Mouse (Mus musculus) erythroblast, embryonic 14.5 days (primary cell): ENCODE data around the gene Slc24a3. TPM values are rescaled to one million over a fixed set of nuclear protein-coding genes. Genes with fewer than 3 reads are reported as not detected.

Source experiments
- H3K27me3 ChIP-seq: 2 replicates; pipeline ENCODE4 v1.6.1; 2012; ENCODE audit warnings: inconsistent platforms; ENCODE audit not compliant: control insufficient read depth
- H3K36me3 ChIP-seq: 2 replicates; pipeline ENCODE4 v1.6.1; 2012; ENCODE audit warnings: mild to moderate bottlenecking, inconsistent platforms; ENCODE audit not compliant: control insufficient read depth
- H3K4me1 ChIP-seq: 2 replicates; pipeline ENCODE4 v1.6.1; 2012; ENCODE audit warnings: inconsistent platforms; ENCODE audit not compliant: control insufficient read depth
- H3K4me3 ChIP-seq: replicated peaks from 2 replicates; pipeline ENCODE3; 2012; ENCODE audit warnings: moderate library complexity, mild to moderate bottlenecking, inconsistent platforms
- H3K9me3 ChIP-seq: 2 replicates; pipeline ENCODE4 v1.6.1; 2012; ENCODE audit warnings: low read length, inconsistent platforms, mixed read lengths; ENCODE audit not compliant: control insufficient read depth
- GATA1 ChIP-seq: IDR thresholded peaks from 2 replicates; pipeline ENCODE4 v1.6.1; 2012; ENCODE audit warnings: low read length, inconsistent platforms, mixed read lengths
- TAL1 ChIP-seq: IDR thresholded peaks from 3 replicates; pipeline ENCODE4 v1.6.1; 2012; ENCODE audit warnings: low read length, inconsistent platforms, mixed read lengths
- polyA plus RNA-seq: library from polyadenylated mRNA; stranded (reverse); fragments of >175 nt; gene quantifications from 2 replicates; pipeline ENCODE4 v1.2.3, GENCODE M21; 2012

The Slc24a3 gene
- polyA plus RNA-seq, 1 experiment = 0.02 TPM

- peaks cover 4% of the 10 kb centered on the region for H3K27me3 ChIP-seq
- H3K9me3 ChIP-seq = peaks cover 3% of the 10 kb centered on the region; the same call in 1 of the 2 replicates
- no peak overlapping the region for H3K4me3 ChIP-seq
Observed at GRCm38 (mm10) chr2:145680762-145681161, 513.2 kb downstream of the Slc24a3 start.

GRCm38 (mm10) chr2:145681626-145682025 is 514.1 kb downstream of the Slc24a3 start:
- no peak overlapping the region for H3K4me3 ChIP-seq
- no peaks in the 10 kb centered on the region for H3K36me3 ChIP-seq
- H3K27me3 ChIP-seq = no peaks in the 10 kb centered on the region
- H3K4me1 ChIP-seq = no peaks in the 10 kb centered on the region
- TF ChIP-seq TAL1 (no peak), GATA1 (no peak)
- H3K9me3 ChIP-seq = peaks cover 3% of the 10 kb centered on the region; the same call in 1 of the 2 replicates

More at GRCm38 (mm10) chr2:145680762-145681161, 513.2 kb downstream of the Slc24a3 start:
- TF ChIP-seq GATA1 = no peak
- no peak for TF ChIP-seq TAL1
- no peaks in the 10 kb centered on the region for H3K36me3 ChIP-seq
- H3K4me1 ChIP-seq = peaks cover 2% of the 10 kb centered on the region

GRCm38 (mm10) chr2:145682924-145683323 is 515.4 kb downstream of the Slc24a3 start:
- Histone ChIP-seq H3K27me3 (no peaks in the 10 kb centered on the region), H3K9me3 (no peaks in the 10 kb centered on the region), H3K4me3 (no peak overlapping the region), H3K36me3 (no peaks in the 10 kb centered on the region), H3K4me1 (no peaks in the 10 kb centered on the region)
- TF ChIP-seq GATA1 = no peak
- no peak for TF ChIP-seq TAL1

GRCm38 (mm10) chr2:145683536-145683935 is 516.0 kb downstream of the Slc24a3 start:
- no peaks in the 10 kb centered on the region for H3K9me3 ChIP-seq
- TF ChIP-seq GATA1 (no peak), TAL1 (no peak)
- H3K4me3 ChIP-seq = no peak overlapping the region
- no peaks in the 10 kb centered on the region for H3K4me1 ChIP-seq
- no peaks in the 10 kb centered on the region for H3K36me3 ChIP-seq
- no peaks in the 10 kb centered on the region for H3K27me3 ChIP-seq

- H3K4me3 ChIP-seq = no peak overlapping the region
- H3K27me3 ChIP-seq = no peaks in the 10 kb centered on the region
- no peaks in the 10 kb centered on the region for H3K9me3 ChIP-seq
- TF ChIP-seq TAL1 (no peak), GATA1 (no peak)
- H3K36me3 ChIP-seq = no peaks in the 10 kb centered on the region
- no peaks in the 10 kb centered on the region for H3K4me1 ChIP-seq
Observed at GRCm38 (mm10) chr2:145684151-145684550, 516.6 kb downstream of the Slc24a3 start.

- TF ChIP-seq GATA1 = no peak
- TF ChIP-seq TAL1 = no peak
- no peak overlapping the region for H3K4me3 ChIP-seq
- H3K27me3 ChIP-seq = no peaks in the 10 kb centered on the region
- no peaks in the 10 kb centered on the region for H3K4me1 ChIP-seq
- no peaks in the 10 kb centered on the region for H3K36me3 ChIP-seq
- H3K9me3 ChIP-seq = no peaks in the 10 kb centered on the region
Observed at GRCm38 (mm10) chr2:145684891-145685290, 517.3 kb downstream of the Slc24a3 start.

GRCm38 (mm10) chr2:145686017-145686416 is 518.5 kb downstream of the Slc24a3 start:
- H3K27me3 ChIP-seq = no peaks in the 10 kb centered on the region
- H3K9me3 ChIP-seq = no peaks in the 10 kb centered on the region
- TF ChIP-seq TAL1 (no peak), GATA1 (no peak)

GRCm38 (mm10) chr2:145691367-145692009 is 523.9 kb downstream of the Slc24a3 start:
- TF ChIP-seq TAL1 (no peak), GATA1 (no peak)
- H3K9me3 ChIP-seq = no peaks in the 10 kb centered on the region
- H3K36me3 ChIP-seq = no peaks in the 10 kb centered on the region
- no peak overlapping the region for H3K4me3 ChIP-seq
- no peaks in the 10 kb centered on the region for H3K27me3 ChIP-seq
- H3K4me1 ChIP-seq = no peaks in the 10 kb centered on the region

More at GRCm38 (mm10) chr2:145686017-145686416, 518.5 kb downstream of the Slc24a3 start:
- no peak overlapping the region for H3K4me3 ChIP-seq
- H3K4me1 ChIP-seq = no peaks in the 10 kb centered on the region
- no peaks in the 10 kb centered on the region for H3K36me3 ChIP-seq
